In the genomic region with DNA sequence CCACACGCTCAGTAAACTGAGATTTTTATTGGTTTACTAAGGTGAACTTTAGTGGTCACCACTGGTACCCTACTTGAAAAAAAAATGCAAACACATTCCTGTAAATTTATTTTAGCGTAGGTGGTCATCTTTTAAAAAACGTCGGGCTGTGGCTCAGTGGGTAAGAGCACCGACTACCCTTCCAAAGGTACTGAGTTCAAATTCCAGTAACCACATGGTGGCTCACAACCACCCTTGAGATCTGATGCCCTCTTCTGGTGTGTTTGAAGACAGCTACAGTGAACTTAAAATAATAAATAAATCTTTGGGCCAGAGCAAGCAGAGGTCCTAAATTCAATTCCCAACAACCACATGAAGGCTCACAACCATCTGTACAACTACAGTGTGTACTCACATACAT, we compare ENCODE assay signal across 1 mouse cellular context.
A peak's percentile ranks its signal among the peaks of the same experiment; 100 is the strongest.
TF ChIP-seq lines count a peak whose summit lies in the region.

No protein-coding gene starts in this region.

TF ChIP-seq in MEL, 35 proteins besides CTCF, POLR2A, EP300 and RAD21:
- TF ChIP-seq MYC (IDR thresholded peaks at IDR 0.05; ENCODE audit: low read depth, low read length) (peak; percentile 66; the same call in 1 of the 2 replicates), CHD1 (IDR thresholded peaks at IDR 0.05; ENCODE audit: low read depth, low read length) (peak; percentile 46; the same call in 1 of the 2 replicates)
TF ChIP-seq in MEL: peak in this region for 2; not testable (repeated sequence) for 33.
